Mouse (Mus musculus) A20 (cell line): ENCODE data around the gene Frmpd3.

Experiments used
- DNase-seq: peaks from one replicate; pipeline ENCODE4 v3.0.0-alpha.2; 2011; ENCODE audit warnings: low read depth, low spot score

Gene Frmpd3

GRCm38 (mm10) chrX:140456279-140456731 lies 114.2 kb downstream of the Frmpd3 start, which contains the start of gene Prps1:
Prps1 (plus strand) TSS chrX:140456613.
- DNase-seq: peak; percentile 91

DNA sequence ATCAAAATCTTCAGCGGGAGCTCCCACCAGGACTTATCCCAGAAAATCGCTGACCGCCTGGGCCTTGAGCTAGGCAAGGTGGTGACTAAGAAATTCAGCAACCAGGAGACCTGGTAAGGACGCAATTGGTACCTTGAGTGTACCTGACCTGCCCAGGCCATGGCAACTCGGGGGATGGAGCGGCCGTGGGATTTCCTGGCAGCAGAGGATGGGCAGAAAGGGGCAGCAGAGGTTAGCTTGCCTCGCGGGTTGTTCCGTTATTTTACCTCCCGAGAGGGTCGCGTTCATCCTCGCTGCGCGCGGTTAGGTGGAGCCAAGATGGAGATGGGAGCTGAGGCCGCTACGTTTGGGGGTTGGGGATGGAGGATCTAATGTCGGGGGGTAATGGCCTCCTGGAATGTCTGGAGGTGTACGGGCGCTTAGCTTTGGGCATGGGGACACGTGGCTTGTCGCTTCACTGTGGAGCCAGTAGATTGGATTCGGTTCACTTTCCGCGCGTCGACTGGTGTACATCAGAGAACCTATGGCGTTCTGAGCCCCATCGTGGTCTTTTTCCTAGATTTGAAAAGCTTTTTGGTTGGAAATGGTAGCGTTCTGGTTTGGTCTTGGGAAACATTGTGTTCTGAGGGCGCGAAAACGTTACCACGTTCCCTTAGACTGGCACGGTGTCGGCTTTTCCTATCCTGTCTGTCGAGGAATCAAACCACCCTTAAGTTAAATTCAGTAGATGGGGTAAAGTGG lies 114.9 kb downstream of the Frmpd3 start:
- DNase-seq: peak; percentile 56

DNA sequence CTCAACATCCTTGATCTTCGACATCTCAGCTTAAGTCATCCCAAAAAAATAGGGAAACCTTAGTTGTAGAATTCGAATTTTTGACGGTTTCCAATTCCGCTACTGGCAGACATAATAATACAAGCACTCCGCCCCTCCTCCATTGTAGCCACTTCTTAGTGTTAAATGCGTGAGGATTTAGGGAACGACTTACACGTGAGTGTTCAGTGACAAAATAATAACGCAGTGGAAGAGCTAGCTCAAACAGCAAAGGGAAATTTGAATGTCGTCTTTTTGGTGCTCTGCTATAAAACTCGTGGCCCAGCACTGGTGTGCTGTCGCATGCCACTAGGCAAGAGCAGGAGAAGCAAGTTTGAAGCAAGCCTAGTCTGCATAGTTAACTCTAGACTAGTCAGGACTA lies 115.4 kb downstream of the Frmpd3 start:
- DNase-seq: peak; percentile 44

GRCm38 (mm10) chrX:140478231-140478630 lies 136.2 kb downstream of the Frmpd3 start:
- DNase-seq: no peak

GRCm38 (mm10) chrX:140479171-140479570 lies 137.1 kb downstream of the Frmpd3 start:
- peak; percentile 57 for DNase-seq
